Mouse (Mus musculus) colon, adult 2 months (tissue): ENCODE data around the gene Evi2. TPM values are rescaled to one million over a fixed set of nuclear protein-coding genes. Genes with fewer than 3 reads are reported as not detected.

Source experiments
- polyA plus RNA-seq: library from polyadenylated mRNA; depleted of rRNA; stranded (reverse); fragments of >200 nt; gene quantifications from 2 replicates; pipeline ENCODE4 v1.2.3, GENCODE M21; 2012; rRNA removed

Evi2 gene
- 0.17 and 0.49 TPM in 2 replicates for polyA plus RNA-seq

GRCm38 (mm10) chr11:79530333-79530761 lies at the start of gene Evi2, which contains the start of gene Evi2a:
Gene Evi2, minus strand, starts transcription at chr11:79530589.
Gene Evi2a, minus strand, starts transcription at chr11:79530609.

GRCm38 (mm10) chr11:79523560-79524309 lies 6.7 kb downstream of the Evi2 start, which contains the start of gene Evi2b:
Gene Evi2b, minus strand, starts transcription at chr11:79523762.

GRCm38 (mm10) chr11:79503845-79504244 lies 26.5 kb downstream of the Evi2 start, which contains the start of gene Omg:
Gene Omg, minus strand, starts transcription at chr11:79504084.

Other genes with a start within 250 kb of the Evi2 start
- not detected in 2 replicates for gene Gm9964, start 233.7 kb downstream of the Evi2 start, polyA plus RNA-seq
- gene Nf1, start 190.9 kb downstream of the Evi2 start, polyA plus RNA-seq: 8.0 and 9.7 TPM in 2 replicates
- gene Omg, start 26.5 kb downstream of the Evi2 start, polyA plus RNA-seq: 0.24 TPM in 1 of 2 replicates, not detected in the other
- 1.9 and 2.5 TPM in 2 replicates for gene Evi2b, start 6.8 kb downstream of the Evi2 start, polyA plus RNA-seq
- gene Evi2a, start within 50 bp of the Evi2 start, polyA plus RNA-seq: 3.0 and 3.9 TPM in 2 replicates
- gene Rab11fip4, start 60.6 kb upstream of the Evi2 start, polyA plus RNA-seq: 20.9 and 27.4 TPM in 2 replicates